ENCODE assay signal across 7 mouse cellular contexts in genomic region chr13:20231837-20232728, GRCm38 (mm10).
DNase-seq lines count a peak whose midpoint lies in the region; ATAC-seq and TF ChIP-seq lines count a peak whose summit lies in the region.

No protein-coding gene starts in this region.

- H3K4me2 ChIP-seq in neural tube, embryonic 11.5 days (ENCODE audit: low read depth), result no peak overlapping the region
- no peak overlapping the region for H3K4me2 ChIP-seq in heart, embryonic 15.5 days
- no peak overlapping the region for H3K4me2 ChIP-seq in kidney, postnatal 0 days (ENCODE audit: low read length)
- no peak overlapping the region for H3K4me2 ChIP-seq in stomach, postnatal 0 days (replicated peaks; ENCODE audit: low read depth)

- no peak overlapping the region for H3K9ac ChIP-seq in neural tube, embryonic 11.5 days (ENCODE audit: low read length)
- no peak overlapping the region for H3K9ac ChIP-seq in heart, embryonic 15.5 days
- H3K9ac ChIP-seq in kidney, postnatal 0 days (ENCODE audit: low read depth, low read length), result no peak overlapping the region
- no peak overlapping the region for H3K9ac ChIP-seq in stomach, postnatal 0 days (ENCODE audit: low read length)

- TF ChIP-seq CTCF in cortical plate, adult 2 months (IDR thresholded peaks at IDR 0.05; ENCODE audit: extremely low read depth, insufficient read depth, low read length), result no peak
- TF ChIP-seq CTCF in kidney, postnatal 0 days (IDR thresholded peaks at IDR 0.05; ENCODE audit: low read depth), result no peak
- no peak for TF ChIP-seq CTCF in stomach, postnatal 0 days (IDR thresholded peaks at IDR 0.05; ENCODE audit: low read depth)

- no peak overlapping the region for H3K4me3 ChIP-seq in neural tube, embryonic 11.5 days (ENCODE audit: low read depth, low read length)
- H3K4me3 ChIP-seq in cortical plate, adult 2 months (ENCODE audit: insufficient read depth, low read length), result no peak overlapping the region
- H3K4me3 ChIP-seq in heart, embryonic 15.5 days, result no peak overlapping the region
- no peak overlapping the region for H3K4me3 ChIP-seq in kidney, postnatal 0 days (replicated peaks; ENCODE audit: low read depth, low read length)
- no peak overlapping the region for H3K4me3 ChIP-seq in stomach, postnatal 0 days (ENCODE audit: low read depth, low read length)

- no peaks in the 10 kb centered on the region for H3K27me3 ChIP-seq in neural tube, embryonic 11.5 days (ENCODE audit: control insufficient read depth, insufficient read depth, low read length)
- H3K27me3 ChIP-seq in heart, embryonic 15.5 days, result no peaks in the 10 kb centered on the region
- H3K27me3 ChIP-seq in kidney, postnatal 0 days (ENCODE audit: insufficient read depth, low read length), result no peaks in the 10 kb centered on the region
- no peaks in the 10 kb centered on the region for H3K27me3 ChIP-seq in stomach, postnatal 0 days (ENCODE audit: control insufficient read depth, insufficient read depth, low read length)

- no peak for TF ChIP-seq EP300 in stomach, postnatal 0 days (optimal IDR thresholded peaks at IDR 0.05)

- H3K27ac ChIP-seq in neural tube, embryonic 11.5 days (ENCODE audit: low read depth, low read length), result no peak overlapping the region
- H3K27ac ChIP-seq in cortical plate, adult 2 months (ENCODE audit: insufficient read depth, low read length), result peak overlapping the region; percentile 17
- peak overlapping the region; percentile 37; the same call in 1 of the 2 replicates for H3K27ac ChIP-seq in heart, embryonic 15.5 days
- no peak overlapping the region for H3K27ac ChIP-seq in kidney, postnatal 0 days
- no peak overlapping the region for H3K27ac ChIP-seq in stomach, postnatal 0 days (replicated peaks)

- no peak for ATAC-seq in neural tube, embryonic 11.5 days (ENCODE audit: insufficient read depth, low FRiP score, low TSS enrichment)
- ATAC-seq in heart, embryonic 15.5 days (replicated peaks; ENCODE audit: insufficient number of reproducible peaks, insufficient read depth, low FRiP score, low read depth), result peak; percentile 62; the same call in 1 of the 2 replicates
- ATAC-seq in kidney, postnatal 0 days (replicated peaks; ENCODE audit: low FRiP score, low read depth), result no peak
- ATAC-seq in megakaryocyte progenitor cell, adult 5-6 weeks (replicated peaks; ENCODE audit: poor library complexity), result peak; percentile 91
- peak; percentile 32; the same call in 1 of the 2 replicates for ATAC-seq in stomach, postnatal 0 days (ENCODE audit: low FRiP score, low TSS enrichment)

- TF ChIP-seq POLR2A in cortical plate, adult 2 months (IDR thresholded peaks at IDR 0.05; ENCODE audit: extremely low read depth, insufficient read depth, low read length), result no peak

- 76% methylated on average over 11 of the region's 11 CpGs for WGBS in neural tube, embryonic 11.5 days
- 31% methylated on average over 11 of the region's 11 CpGs for WGBS in heart, embryonic 15.5 days
- 58% methylated on average over 11 of the region's 11 CpGs for WGBS in kidney, postnatal 0 days
- WGBS in stomach, postnatal 0 days, result 48% methylated on average over 11 of the region's 11 CpGs

- no peaks in the 10 kb centered on the region for H3K36me3 ChIP-seq in neural tube, embryonic 11.5 days (ENCODE audit: control insufficient read depth, insufficient read depth, low read length)
- H3K36me3 ChIP-seq in heart, embryonic 15.5 days, result no peaks in the 10 kb centered on the region
- H3K36me3 ChIP-seq in kidney, postnatal 0 days (ENCODE audit: insufficient read depth, low read length), result no peaks in the 10 kb centered on the region
- H3K36me3 ChIP-seq in stomach, postnatal 0 days (ENCODE audit: control insufficient read depth, insufficient read depth, low read length), result no peaks in the 10 kb centered on the region

- H3K9me3 ChIP-seq in neural tube, embryonic 11.5 days (ENCODE audit: control insufficient read depth, low read length), result no peaks in the 10 kb centered on the region
- no peaks in the 10 kb centered on the region for H3K9me3 ChIP-seq in heart, embryonic 15.5 days (replicated peaks)
- no peaks in the 10 kb centered on the region for H3K9me3 ChIP-seq in kidney, postnatal 0 days (replicated peaks; ENCODE audit: low read length)
- H3K9me3 ChIP-seq in stomach, postnatal 0 days (ENCODE audit: control insufficient read depth, low read length), result no peaks in the 10 kb centered on the region

- no peaks in the 10 kb centered on the region for H3K4me1 ChIP-seq in neural tube, embryonic 11.5 days (ENCODE audit: control insufficient read depth, insufficient read depth, low read length)
- peaks cover 3% of the 10 kb centered on the region for H3K4me1 ChIP-seq in cortical plate, adult 2 months (ENCODE audit: control insufficient read depth, insufficient read depth, low read length)
- peaks cover 7% of the 10 kb centered on the region for H3K4me1 ChIP-seq in heart, embryonic 15.5 days (replicated peaks)
- H3K4me1 ChIP-seq in kidney, postnatal 0 days (replicated peaks; ENCODE audit: insufficient read depth, low read length), result no peaks in the 10 kb centered on the region
- no peaks in the 10 kb centered on the region for H3K4me1 ChIP-seq in stomach, postnatal 0 days (replicated peaks; ENCODE audit: control insufficient read depth, insufficient read depth)

- peak; percentile 22 for DNase-seq in neural tube, embryonic 11.5 days (ENCODE audit: low spot score)
- DNase-seq in neural tube, embryonic 10.5 days (ENCODE audit: extremely low spot score, low spot score), result no peak
- peak; percentile 71 for DNase-seq in kidney, postnatal 0 days (ENCODE audit: low spot score)
- DNase-seq in stomach, postnatal 0 days (ENCODE audit: low spot score), result peak; percentile 37

Comparison
In these comparisons a context has a peak if more than half of its experiments do, and no peak if none do; other contexts are left out.
1. ATAC-seq: peak in heart, embryonic 15.5 days (single experiment), megakaryocyte progenitor cell, adult 5-6 weeks (single experiment) and stomach, postnatal 0 days (single experiment); none in neural tube, embryonic 11.5 days (single experiment) and kidney, postnatal 0 days (single experiment).
2. H3K27ac ChIP-seq: peak in cortical plate, adult 2 months (single experiment) and heart, embryonic 15.5 days (single experiment); none in neural tube, embryonic 11.5 days (single experiment), kidney, postnatal 0 days (single experiment) and stomach, postnatal 0 days (single experiment).